Mouse (Mus musculus): ENCODE measurements around the gene Rock2. TPM values are rescaled to one million over a fixed set of nuclear protein-coding genes. Genes with fewer than 3 reads are reported as not detected.

Rock2 gene
- polyA plus RNA-seq, 1 experiment: 95.1 TPM

DNA sequence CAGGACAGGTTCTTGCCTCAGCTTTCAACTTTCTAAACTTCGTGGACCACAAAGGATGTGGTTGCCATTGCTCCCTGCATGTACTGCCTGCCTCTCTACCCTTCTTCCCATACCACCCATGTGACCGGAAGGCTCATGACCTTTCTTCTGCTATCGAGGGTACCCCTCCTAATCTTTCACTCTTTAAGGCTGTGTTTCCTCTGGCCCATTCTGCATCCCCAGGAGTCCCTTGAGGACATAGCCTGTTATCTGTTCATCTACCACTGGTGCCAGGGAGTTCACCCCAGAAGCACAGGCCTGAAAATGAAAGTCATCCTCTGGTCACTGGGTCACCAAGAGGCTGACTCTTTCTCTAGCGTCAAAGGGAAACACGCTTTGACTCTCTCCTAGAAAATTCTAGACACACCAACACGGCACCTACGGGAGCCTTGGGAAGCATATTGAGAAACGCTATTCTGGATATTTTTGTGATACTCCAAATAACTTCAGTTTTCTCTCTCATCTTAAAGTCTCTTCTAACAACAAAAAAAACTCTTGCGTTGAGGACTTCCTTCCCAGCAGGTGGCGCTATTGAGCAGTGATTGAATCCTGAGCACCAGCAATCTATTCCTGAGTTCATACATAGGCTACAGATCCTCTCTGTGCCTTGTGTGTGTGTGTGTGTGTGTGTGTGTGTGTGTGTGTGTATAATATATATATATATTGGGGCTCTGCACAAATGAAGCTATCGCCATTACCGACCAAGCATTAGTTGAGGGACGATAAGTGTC lies 138.2 kb downstream of the Rock2 start:
- Histone ChIP-seq H3K36me3 (ENCODE audit: control insufficient read depth, insufficient read depth, low read length, poor library complexity, severe bottlenecking) (no peaks in the 10 kb centered on the region), H3K9ac (ENCODE audit: low read depth, poor library complexity, severe bottlenecking) (no peak overlapping the region), H3K27ac (ENCODE audit: insufficient read depth, low read length) (no peak overlapping the region), H3K4me1 (ENCODE audit: control insufficient read depth, insufficient read depth, low read length) (no peaks in the 10 kb centered on the region), H3K4me3 (ENCODE audit: low read depth, low read length) (no peak overlapping the region), H3K9me3 (replicated peaks; ENCODE audit: control insufficient read depth, insufficient read depth, low read length, poor library complexity, severe bottlenecking) (no peaks in the 10 kb centered on the region), H3K27me3 (ENCODE audit: control insufficient read depth, insufficient read depth, low read length, poor library complexity, severe bottlenecking) (no peaks in the 10 kb centered on the region)
- TF ChIP-seq CTCF (IDR thresholded peaks at IDR 0.05; ENCODE audit: low read depth, low read length) (no peak), POLR2A (IDR thresholded peaks at IDR 0.05; ENCODE audit: insufficient read depth, low read length) (no peak), EP300 (IDR thresholded peaks at IDR 0.05; ENCODE audit: insufficient read depth, low read depth, low read length) (no peak)

DNA sequence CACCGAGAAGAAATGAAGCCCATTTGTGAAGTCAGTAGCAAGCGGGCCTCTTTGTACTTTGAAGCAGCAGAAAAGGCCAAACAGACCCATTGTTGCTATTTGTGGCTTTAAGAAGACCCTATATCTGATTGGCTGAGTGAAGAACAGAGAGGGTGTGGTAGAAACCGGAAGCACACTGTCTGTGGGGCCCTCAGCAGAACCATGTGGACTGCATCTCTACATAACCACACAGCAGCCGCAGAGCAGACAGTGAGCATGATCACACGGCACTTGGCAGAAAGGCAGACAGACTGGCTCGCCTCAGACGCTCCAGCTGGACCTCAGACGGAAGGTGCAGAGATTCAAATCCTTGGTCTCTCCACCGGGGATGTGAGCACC lies 138.8 kb downstream of the Rock2 start:
- Histone ChIP-seq H3K36me3 (ENCODE audit: control insufficient read depth, insufficient read depth, low read length, poor library complexity, severe bottlenecking) (no peaks in the 10 kb centered on the region), H3K27me3 (ENCODE audit: control insufficient read depth, insufficient read depth, low read length, poor library complexity, severe bottlenecking) (no peaks in the 10 kb centered on the region), H3K27ac (ENCODE audit: insufficient read depth, low read length) (no peak overlapping the region), H3K9ac (ENCODE audit: low read depth, poor library complexity, severe bottlenecking) (no peak overlapping the region), H3K4me1 (ENCODE audit: control insufficient read depth, insufficient read depth, low read length) (no peaks in the 10 kb centered on the region), H3K4me3 (ENCODE audit: low read depth, low read length) (no peak overlapping the region), H3K9me3 (replicated peaks; ENCODE audit: control insufficient read depth, insufficient read depth, low read length, poor library complexity, severe bottlenecking) (no peaks in the 10 kb centered on the region)
- no peak for TF ChIP-seq CTCF (IDR thresholded peaks at IDR 0.05; ENCODE audit: low read depth, low read length)
- TF ChIP-seq EP300 (IDR thresholded peaks at IDR 0.05; ENCODE audit: insufficient read depth, low read depth, low read length): no peak
- TF ChIP-seq POLR2A (IDR thresholded peaks at IDR 0.05; ENCODE audit: insufficient read depth, low read length): no peak

DNA sequence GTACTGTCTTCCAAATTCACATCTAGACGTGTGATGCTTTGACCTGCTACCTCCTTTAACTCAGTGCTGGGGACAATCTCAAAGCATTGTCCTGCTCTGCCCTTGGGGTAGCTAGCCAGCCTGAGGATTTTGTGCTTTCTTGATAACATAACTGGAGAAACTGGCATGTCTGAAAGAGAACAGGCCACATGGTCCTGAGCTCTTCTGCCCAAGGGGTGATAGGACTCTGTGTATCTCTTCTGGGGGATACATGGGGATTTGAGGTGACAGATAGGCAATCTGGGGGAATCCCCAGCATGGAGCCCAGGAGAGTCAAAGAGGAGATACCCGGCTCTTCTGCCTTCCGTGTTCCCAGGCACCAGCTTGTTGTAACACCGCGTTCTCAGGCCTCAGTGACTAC lies 140.0 kb downstream of the Rock2 start:
- Histone ChIP-seq H3K4me1 (ENCODE audit: control insufficient read depth, insufficient read depth, low read length) (no peaks in the 10 kb centered on the region), H3K4me3 (ENCODE audit: low read depth, low read length) (no peak overlapping the region), H3K27ac (ENCODE audit: insufficient read depth, low read length) (no peak overlapping the region), H3K36me3 (ENCODE audit: control insufficient read depth, insufficient read depth, low read length, poor library complexity, severe bottlenecking) (no peaks in the 10 kb centered on the region), H3K27me3 (ENCODE audit: control insufficient read depth, insufficient read depth, low read length, poor library complexity, severe bottlenecking) (no peaks in the 10 kb centered on the region), H3K9me3 (replicated peaks; ENCODE audit: control insufficient read depth, insufficient read depth, low read length, poor library complexity, severe bottlenecking) (no peaks in the 10 kb centered on the region), H3K9ac (ENCODE audit: low read depth, poor library complexity, severe bottlenecking) (no peak overlapping the region)
- no peak for TF ChIP-seq POLR2A (IDR thresholded peaks at IDR 0.05; ENCODE audit: insufficient read depth, low read length)
- TF ChIP-seq EP300 (IDR thresholded peaks at IDR 0.05; ENCODE audit: insufficient read depth, low read depth, low read length): no peak
- no peak for TF ChIP-seq CTCF (IDR thresholded peaks at IDR 0.05; ENCODE audit: low read depth, low read length)

DNA sequence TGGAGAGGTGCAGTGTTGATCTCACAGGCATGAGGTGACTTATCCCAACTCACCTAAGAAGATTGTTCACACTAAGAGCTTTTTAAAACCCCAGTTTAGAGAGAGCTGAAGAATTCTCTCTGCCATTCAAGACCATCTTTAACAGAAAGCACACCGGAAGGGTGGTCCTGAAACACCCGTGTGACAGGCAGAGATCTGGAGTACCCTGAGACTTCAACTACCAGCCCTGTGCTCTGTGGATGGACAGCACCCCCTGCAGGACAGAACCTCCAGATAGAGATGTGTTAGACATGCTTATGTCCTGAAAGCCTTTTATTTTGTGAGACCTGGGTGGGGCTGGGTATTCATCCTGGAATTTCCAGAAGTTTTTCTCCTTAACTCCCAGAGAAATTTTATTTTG lies 140.4 kb downstream of the Rock2 start:
- no peaks in the 10 kb centered on the region for H3K27me3 ChIP-seq (ENCODE audit: control insufficient read depth, insufficient read depth, low read length, poor library complexity, severe bottlenecking)
- H3K4me1 ChIP-seq (ENCODE audit: control insufficient read depth, insufficient read depth, low read length): no peaks in the 10 kb centered on the region
- no peak overlapping the region for H3K9ac ChIP-seq (ENCODE audit: low read depth, poor library complexity, severe bottlenecking)
- H3K27ac ChIP-seq (ENCODE audit: insufficient read depth, low read length): no peak overlapping the region
- TF ChIP-seq EP300 (IDR thresholded peaks at IDR 0.05; ENCODE audit: insufficient read depth, low read depth, low read length): no peak
- peak; percentile 52 for TF ChIP-seq CTCF (IDR thresholded peaks at IDR 0.05; ENCODE audit: low read depth, low read length)
- H3K4me3 ChIP-seq (ENCODE audit: low read depth, low read length): no peak overlapping the region
- no peaks in the 10 kb centered on the region for H3K36me3 ChIP-seq (ENCODE audit: control insufficient read depth, insufficient read depth, low read length, poor library complexity, severe bottlenecking)
- no peaks in the 10 kb centered on the region for H3K9me3 ChIP-seq (replicated peaks; ENCODE audit: control insufficient read depth, insufficient read depth, low read length, poor library complexity, severe bottlenecking)

DNA sequence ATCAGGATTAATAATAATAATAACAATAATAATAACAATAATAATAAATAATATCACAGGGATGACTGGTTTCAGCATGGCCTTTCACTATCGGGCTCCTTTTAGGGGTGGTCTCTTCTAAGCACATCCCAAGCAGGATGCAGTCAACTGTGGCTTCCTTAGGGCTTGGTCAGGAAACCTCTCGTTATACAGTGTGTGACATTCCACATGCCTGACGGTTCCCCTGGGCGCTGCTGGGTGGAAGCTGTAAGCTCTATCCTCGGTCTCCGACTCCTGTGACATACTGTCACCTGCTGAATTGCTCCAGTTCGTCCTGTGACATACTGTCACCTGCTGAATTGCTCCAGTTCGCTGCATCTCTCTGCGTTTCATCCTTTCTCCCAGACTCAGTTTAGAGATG lies 141.8 kb downstream of the Rock2 start:
- TF ChIP-seq POLR2A (IDR thresholded peaks at IDR 0.05; ENCODE audit: insufficient read depth, low read length): no peak
- TF ChIP-seq EP300 (IDR thresholded peaks at IDR 0.05; ENCODE audit: insufficient read depth, low read depth, low read length): no peak
- no peak for TF ChIP-seq CTCF (IDR thresholded peaks at IDR 0.05; ENCODE audit: low read depth, low read length)
- no peak overlapping the region for H3K4me3 ChIP-seq (ENCODE audit: low read depth, low read length)
- H3K9ac ChIP-seq (ENCODE audit: low read depth, poor library complexity, severe bottlenecking): no peak overlapping the region
- no peaks in the 10 kb centered on the region for H3K27me3 ChIP-seq (ENCODE audit: control insufficient read depth, insufficient read depth, low read length, poor library complexity, severe bottlenecking)
- no peaks in the 10 kb centered on the region for H3K36me3 ChIP-seq (ENCODE audit: control insufficient read depth, insufficient read depth, low read length, poor library complexity, severe bottlenecking)
- no peak overlapping the region for H3K27ac ChIP-seq (ENCODE audit: insufficient read depth, low read length)
- H3K4me1 ChIP-seq (ENCODE audit: control insufficient read depth, insufficient read depth, low read length): no peaks in the 10 kb centered on the region
- no peaks in the 10 kb centered on the region; the same call in 1 of the 2 replicates for H3K9me3 ChIP-seq (replicated peaks; ENCODE audit: control insufficient read depth, insufficient read depth, low read length, poor library complexity, severe bottlenecking)

DNA sequence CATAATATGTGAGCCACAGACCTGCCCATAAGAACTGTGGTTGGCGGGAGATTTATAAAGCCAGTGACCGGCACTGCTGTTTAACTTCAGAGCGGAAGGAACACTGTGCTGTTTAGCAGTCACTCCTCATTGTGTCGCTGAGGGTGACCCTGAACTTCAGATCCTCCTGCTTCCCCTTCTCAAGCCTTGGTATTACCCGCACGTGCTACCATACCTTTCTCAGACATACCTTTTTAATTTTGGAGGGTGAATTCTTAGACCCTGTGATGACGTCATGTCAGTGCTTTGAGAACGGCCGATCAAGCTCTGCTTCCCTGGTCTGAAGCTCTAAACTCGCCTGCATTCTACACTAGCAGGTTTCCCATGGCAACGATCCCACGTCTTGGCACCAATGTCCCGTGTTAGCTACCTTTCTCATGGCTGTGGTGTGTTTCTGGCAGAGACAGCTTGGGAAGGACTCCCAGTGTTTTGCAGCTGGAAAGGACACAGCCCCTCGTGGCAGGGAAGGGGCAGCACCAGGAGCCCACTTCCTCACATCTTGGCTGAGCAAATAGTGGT lies 142.4 kb downstream of the Rock2 start:
- Histone ChIP-seq H3K9ac (ENCODE audit: low read depth, poor library complexity, severe bottlenecking) (no peak overlapping the region), H3K4me3 (ENCODE audit: low read depth, low read length) (no peak overlapping the region), H3K9me3 (replicated peaks; ENCODE audit: control insufficient read depth, insufficient read depth, low read length, poor library complexity, severe bottlenecking) (no peaks in the 10 kb centered on the region; the same call in 1 of the 2 replicates), H3K36me3 (ENCODE audit: control insufficient read depth, insufficient read depth, low read length, poor library complexity, severe bottlenecking) (no peaks in the 10 kb centered on the region), H3K27ac (ENCODE audit: insufficient read depth, low read length) (no peak overlapping the region), H3K27me3 (ENCODE audit: control insufficient read depth, insufficient read depth, low read length, poor library complexity, severe bottlenecking) (no peaks in the 10 kb centered on the region), H3K4me1 (ENCODE audit: control insufficient read depth, insufficient read depth, low read length) (no peaks in the 10 kb centered on the region)
- no peak for TF ChIP-seq CTCF (IDR thresholded peaks at IDR 0.05; ENCODE audit: low read depth, low read length)
- no peak for TF ChIP-seq EP300 (IDR thresholded peaks at IDR 0.05; ENCODE audit: insufficient read depth, low read depth, low read length)
- TF ChIP-seq POLR2A (IDR thresholded peaks at IDR 0.05; ENCODE audit: insufficient read depth, low read length): no peak

Other genes starting within 250 kb of the Rock2 start
- not detected in 2 replicates for gene Ntsr2, start 241.5 kb upstream of the Rock2 start, polyA plus RNA-seq (2011; ENCODE audit: insufficient read depth, insufficient read length, low read depth, missing spikeins)
- gene Greb1, start 94.0 kb upstream of the Rock2 start, polyA plus RNA-seq (2011; ENCODE audit: insufficient read depth, insufficient read length, low read depth, missing spikeins): 10.2 and 11.5 TPM in 2 replicates
- gene E2f6, start 83.9 kb upstream of the Rock2 start, polyA plus RNA-seq (2011; ENCODE audit: insufficient read depth, insufficient read length, low read depth, missing spikeins): 22.2 and 25.4 TPM in 2 replicates
- 40.1 and 41.5 TPM in 2 replicates for gene Pqlc3, start 105.5 kb downstream of the Rock2 start, polyA plus RNA-seq (2011; ENCODE audit: insufficient read depth, insufficient read length, low read depth, missing spikeins)
- gene 2410004P03Rik, start 116.8 kb downstream of the Rock2 start, polyA plus RNA-seq (2011; ENCODE audit: insufficient read depth, insufficient read length, low read depth, missing spikeins): 0.28 and 0.90 TPM in 2 replicates

Measured in ES-Bruce4 (cell line).